Mouse (Mus musculus): Measurements from ENCODE around the gene Zyx.
A peak's percentile ranks its signal among the peaks of the same experiment; 100 is the strongest.

Gene Zyx

DNA sequence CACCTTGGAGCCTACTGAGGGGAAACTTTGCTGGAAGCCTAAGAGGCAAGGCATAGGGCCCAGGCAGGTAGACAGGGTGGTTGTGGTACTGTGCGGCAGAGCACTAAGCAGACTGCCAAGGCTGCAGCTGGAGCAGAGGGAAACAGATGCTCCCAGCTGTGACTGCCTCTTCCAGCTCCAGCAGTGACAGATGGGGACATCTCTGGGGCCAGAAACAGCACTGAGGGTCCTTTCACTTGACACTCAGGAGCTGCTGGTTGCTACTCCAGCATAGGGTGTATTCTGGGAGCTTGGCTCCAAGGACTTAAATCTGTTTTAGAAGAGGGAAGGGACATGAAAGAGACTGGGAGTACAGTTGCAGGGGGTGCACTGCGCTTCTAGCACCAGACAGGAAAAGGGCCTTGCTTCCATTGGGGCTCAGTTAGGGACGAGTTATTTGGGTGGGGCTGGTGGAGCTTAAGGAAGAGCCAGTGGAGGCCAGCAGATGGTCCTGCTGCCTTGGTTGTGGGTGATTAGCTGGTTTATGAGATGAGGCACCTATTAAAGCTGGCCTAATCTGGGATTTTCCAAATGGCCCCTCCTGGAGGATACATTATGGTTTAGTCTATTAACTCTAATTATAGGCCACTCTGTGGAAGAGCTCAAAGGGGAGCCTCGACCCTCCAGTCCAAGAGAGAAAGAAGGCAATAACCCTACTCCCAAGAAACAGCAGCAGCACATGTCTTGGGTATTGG lies 21.4 kb downstream of the Zyx start:
- DNase-seq: no peak

- no peak for DNase-seq
Observed at GRCm38 (mm10) chr6:42372001-42372400, 22.6 kb downstream of the Zyx start.

GRCm38 (mm10) chr6:42372421-42372815 lies 23.0 kb downstream of the Zyx start:
- no peak for DNase-seq

DNA sequence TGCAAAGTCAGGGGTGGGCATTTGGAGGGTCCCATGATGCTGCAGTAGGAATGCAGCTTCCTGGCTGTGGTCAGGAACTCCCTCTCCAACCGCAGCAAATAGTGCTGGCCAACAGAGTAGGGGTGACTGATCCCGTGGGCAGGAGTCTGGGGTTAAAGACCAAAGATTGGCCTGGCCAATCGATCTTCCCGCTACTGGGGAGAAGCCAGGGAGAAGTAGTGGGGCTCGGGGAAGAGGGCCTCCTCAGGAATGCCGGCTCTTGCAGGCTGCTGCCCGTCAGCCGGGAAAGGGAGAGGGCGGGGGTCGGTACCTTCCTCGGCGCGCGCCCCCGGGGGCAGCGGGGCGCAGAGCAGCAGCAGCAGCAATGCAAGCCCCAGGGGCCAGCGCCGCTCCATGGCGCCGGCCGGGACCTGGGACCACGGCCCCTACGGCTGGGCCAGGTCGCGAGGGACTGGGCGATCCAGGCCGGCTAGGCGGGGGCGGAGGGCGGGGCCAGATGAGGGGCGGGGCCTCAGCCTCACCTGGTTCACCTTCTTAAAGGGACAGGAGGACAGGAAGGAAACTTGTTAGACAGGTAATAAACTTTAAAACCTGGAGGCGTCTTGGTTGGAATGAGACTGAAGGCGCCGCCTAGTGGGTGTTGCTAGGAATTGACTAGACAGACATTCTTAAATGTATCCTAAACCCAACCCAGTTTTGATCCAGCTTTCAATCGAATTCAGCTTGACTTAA lies 23.6 kb downstream of the Zyx start, which contains the start of gene Epha1:
Gene Epha1 (minus strand): TSS at position 453 of the 732 bp plus-strand sequence.
- peak; percentile 75 for DNase-seq

DNA sequence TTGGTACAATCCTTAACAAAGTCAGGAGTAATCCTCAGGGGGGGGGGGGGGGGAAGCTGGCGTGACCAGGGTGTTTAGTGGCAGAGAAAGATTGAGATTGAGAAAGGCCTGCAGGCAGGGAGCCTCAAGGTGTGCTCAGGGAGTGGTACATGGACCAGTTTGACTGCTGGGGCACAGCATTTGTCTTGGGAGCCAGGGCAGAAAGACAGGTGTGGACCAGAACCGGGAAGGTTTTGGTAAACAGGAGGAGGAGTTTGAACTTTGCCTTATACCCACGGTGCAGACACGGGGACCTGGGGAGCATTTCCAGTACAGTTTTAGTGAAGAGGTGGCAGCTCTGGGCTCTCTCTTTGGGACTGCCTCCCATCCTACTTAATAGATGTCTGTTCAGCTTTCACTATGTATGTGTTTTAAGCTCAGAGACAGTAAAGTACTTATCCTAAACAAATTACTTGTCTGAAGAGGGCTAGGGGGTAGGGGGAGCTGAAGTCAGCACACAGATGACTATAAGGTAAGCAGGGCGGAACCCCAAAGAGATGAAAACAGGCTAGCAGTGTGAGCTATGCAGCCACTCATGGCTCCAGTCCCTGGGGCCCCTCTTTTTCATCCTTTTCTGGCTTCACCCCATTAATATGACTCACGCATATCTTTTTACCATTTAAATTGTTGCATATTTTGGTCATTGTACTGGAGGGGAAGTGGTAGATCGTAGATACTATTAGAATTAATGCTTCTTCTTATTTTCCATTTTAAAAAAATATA lies 24.4 kb downstream of the Zyx start:
- no peak for DNase-seq

- DNase-seq: no peak
Observed at GRCm38 (mm10) chr6:42374701-42375100, 25.3 kb downstream of the Zyx start.

DNA sequence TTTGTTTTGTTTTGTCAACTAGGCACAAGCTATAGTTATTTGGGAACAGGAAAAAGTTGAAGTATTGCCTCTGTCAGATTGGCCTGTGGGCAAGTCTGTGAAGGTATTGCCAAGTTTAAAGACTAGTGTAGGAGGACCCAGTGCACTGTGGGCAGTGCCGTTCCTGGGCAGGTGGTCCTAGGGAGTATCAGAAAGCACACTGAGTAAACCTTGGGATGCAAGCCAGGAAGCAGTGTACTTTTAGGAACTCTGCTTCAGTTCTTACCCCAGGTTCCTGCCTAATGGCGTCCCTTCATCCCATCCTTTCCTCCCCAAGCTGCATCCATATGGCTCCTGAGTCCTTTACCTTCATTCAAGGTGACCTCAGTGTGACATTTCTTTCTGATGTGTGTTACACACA lies 25.7 kb downstream of the Zyx start:
- DNase-seq: no peak

GRCm38 (mm10) chr6:42376016-42376415 lies 26.6 kb downstream of the Zyx start:
- DNase-seq: no peak

GRCm38 (mm10) chr6:42376504-42377019 lies 27.1 kb downstream of the Zyx start:
- DNase-seq: no peak

GRCm38 (mm10) chr6:42377280-42377679 lies 27.9 kb downstream of the Zyx start:
- no peak for DNase-seq

DNA sequence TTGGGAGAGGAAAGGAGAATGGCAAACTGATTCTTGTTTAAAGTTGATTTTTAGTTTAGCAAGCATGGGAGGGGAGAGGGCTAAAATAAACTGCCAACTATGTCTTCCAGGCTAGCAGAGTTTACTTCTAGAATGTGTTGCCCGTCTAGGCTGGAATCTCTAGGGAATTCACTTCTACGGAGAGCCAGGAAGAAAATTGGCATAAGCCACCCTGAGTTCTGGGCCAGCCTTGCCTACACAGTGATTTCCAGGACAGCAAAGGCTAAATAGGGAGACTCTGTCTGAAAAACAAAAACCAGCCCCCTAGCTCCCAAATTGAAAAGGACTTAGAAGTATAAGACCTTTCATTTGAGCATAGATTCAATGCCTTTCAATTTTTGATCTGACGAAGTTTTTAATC lies 30.1 kb downstream of the Zyx start:
- DNase-seq: no peak

DNA sequence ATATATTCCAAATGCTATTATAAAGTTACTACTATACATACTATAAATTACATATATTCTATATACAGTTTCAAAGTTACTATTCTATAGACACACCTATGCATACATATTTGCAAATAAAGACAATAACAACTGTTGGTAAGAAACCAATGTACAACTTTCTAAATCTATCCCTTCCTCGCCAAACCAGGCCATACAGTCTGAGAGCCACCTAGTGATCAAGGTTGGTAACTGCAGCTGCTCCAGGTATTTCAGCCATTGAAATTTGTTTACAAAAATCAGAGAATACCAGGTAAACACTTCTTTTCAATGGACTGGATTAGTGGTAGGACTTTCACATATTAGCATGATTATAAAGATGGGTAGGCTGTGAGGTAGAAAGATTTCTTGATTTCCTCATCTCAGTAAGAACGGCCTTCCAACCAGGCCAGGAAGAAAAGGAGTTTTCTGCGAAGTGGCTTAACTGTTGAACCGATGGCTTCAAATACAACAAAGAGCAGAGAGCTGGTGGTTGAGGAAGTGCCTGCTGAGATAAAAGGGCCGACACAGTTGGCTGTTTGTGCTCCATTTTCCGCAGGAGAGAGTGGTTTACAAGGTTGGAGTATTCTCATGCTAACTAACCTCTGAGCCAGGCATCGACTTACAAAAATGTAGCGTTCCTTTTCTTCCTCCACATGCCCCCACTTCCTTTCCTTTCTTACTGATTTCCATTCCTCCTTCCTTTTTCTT lies 31.1 kb downstream of the Zyx start:
- peak; percentile 65 for DNase-seq

- no peak for DNase-seq
Observed at GRCm38 (mm10) chr6:42381221-42381620, 31.8 kb downstream of the Zyx start.

DNA sequence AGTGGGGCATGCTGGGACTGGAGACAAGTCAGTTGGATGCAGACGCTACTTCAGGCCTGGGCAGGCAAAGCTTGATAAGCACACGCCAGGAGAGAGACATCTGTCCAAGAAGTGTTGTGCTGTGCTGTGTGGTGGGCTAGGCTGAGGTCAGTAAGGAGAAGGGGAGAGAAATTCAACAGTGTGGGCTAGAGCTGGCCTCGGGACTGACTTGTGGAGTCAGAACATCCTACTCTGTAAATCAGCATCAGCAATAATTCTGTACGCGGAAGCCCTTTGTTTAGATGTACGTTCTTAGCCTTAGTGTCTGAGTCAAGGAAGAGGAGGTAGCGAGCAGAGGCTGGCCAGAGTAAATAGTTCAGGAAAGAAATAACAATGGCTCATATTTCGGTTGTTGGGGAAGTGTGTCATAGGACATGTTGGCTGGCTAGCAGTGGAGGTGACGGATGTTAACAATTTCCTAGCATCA lies 32.5 kb downstream of the Zyx start:
- DNase-seq: no peak

DNA sequence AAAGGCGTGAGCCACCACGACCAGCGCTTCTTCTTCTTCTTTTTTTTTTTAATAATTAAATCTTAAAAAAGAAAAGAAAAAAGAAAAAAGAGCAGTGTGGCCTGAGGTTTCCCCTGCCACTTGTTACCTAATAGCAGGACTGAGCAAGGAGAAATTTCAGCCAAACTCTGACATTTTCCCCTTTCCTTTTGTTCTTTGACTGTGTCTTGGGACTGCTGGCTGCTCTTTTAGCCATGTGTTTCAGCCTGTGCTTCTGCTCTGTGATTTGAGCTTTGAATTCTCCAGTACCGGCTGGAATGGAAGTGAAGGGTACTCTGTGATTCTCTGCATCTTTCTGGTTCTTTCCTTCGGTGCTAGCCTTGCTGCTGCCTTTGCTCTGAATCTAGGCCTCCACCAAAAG lies 33.9 kb downstream of the Zyx start:
- DNase-seq: no peak

GRCm38 (mm10) chr6:42385635-42386034 lies 36.2 kb downstream of the Zyx start:
- peak; percentile 59 for DNase-seq

DNA sequence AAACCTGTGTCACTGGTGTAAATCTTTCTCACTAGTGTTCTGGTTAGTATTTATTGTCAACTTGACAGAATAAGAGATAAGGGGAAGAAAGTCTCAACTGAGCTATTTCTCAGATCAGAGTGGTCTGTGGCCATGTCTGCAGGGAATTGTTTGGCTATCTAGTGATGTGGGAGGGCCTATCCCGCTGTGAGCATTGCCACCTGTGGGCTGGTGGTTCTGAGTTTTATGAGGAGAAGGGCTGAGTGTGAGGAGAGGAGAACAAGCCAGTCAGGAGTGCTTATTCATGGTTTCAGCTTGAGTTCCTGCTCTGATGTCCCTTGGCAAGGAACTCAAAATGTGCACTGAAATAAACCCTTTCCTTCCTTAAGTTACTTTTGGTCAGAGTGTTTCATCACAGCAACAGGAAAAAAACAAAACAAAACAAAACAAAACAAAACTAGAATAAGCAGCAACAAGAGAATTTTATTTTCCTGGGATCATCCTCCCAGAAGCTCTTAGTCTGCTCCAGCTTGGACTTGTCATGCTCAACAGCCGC lies 42.4 kb downstream of the Zyx start:
- no peak for DNase-seq

DNA sequence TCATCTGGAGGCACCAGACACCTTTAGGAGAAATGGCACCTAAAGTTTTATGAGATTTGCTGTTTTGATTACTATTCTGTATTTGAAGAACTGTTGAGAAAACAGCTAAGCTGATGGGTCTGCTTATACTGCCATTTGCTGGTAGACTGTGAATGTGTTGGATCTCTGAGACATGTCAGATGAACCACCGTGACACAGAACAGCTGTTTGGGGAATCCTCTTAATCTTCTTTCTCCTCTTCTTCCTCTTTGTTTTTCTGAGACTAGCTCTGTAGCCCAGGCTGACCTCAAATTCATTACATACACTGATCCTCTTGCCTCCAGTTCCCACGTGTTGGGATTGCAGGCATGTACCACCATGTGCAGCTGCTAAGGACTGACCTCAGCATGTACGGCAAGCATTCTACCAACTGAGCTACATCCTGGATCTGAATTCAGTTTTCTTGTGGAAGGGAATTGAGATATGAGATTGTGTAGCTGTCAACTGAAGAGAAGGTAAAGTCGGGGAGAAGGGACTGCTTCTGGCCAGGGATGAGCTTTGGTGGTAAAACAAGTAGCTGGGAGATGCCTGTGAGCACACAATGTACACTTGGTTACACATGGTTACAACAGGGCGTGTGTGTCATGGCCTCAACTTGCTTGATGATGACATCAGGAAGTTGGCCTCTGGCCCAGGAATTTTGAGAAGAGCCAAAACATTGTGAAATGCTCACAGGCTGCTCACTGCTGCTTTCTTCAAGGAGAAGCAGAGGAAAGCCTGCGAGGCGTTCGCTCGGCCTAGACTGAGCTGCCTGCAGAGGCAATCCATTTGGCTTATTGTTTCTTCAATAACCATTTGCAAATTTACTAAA lies 46.8 kb downstream of the Zyx start:
- DNase-seq: no peak

DNA sequence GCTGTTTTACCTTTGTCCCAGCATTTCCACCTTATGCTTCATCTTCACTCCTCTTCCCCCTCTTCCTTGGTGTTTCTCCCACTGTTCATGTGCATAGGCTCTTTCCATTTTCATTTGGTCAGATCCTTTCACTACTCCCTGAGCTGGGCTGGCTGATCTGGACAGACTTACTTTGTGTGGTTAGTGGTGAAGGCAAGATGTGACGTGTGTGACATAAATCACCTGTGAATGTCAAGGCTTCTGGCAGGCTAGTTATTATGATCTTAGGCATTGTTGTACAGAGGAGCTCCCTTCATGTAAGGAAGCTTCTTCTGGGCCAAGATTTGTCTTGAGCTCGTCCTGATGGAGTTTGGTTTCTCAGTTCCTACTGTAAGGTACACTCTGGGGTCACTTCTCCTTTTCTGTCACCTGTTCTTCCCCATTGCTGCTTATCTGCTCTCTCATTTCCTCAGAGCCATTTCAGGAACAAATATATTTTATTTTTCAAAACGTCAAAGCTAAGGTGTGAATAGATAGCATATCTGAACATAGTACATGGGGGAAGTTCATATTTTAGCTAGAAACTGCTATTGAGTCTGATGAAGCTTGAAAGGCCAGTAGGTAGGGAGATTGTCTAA lies 47.7 kb downstream of the Zyx start:
- no peak for DNase-seq

DNA sequence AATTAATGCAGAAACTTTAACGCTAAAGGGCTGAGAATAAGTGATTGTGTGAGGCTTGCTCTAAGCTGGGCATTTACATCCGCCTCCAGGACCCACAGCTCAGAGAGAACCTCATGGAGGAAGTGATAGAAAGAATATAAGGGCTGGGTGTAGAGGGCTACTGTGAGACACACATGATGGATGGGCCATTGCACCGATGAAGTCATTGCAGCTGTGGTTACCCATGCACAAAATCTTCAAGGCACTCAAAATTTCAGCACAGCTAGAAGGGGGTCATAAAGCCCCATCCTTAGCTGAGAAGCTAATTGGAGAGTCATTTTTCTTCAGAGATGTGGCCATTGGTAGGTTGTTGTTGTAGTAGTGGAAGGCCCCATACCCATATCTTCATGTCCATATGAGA lies 48.9 kb downstream of the Zyx start:
- DNase-seq: no peak

DNA sequence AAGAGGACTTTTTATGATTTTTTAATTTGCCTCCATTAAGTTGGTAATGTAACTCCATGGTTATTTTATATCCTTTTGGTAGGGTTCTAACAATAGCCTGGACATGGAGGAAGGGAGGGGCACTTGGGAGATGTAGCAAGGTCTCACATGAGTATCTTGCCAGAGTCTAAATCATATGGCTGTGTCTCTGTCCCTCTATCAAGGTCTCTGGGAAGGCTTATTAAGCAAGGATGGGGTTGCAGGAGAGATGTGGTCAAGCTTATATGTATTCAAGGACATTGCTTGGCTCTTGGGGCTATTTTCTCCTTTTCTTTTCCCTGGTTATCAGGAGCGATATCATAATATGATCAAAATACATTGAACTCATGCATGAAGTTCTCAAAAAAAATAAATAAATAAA lies 49.6 kb downstream of the Zyx start:
- DNase-seq: no peak

All from thymus, postnatal 14 days (tissue).